Mouse (Mus musculus) kidney, postnatal 25 days (tissue): ENCODE measurements around the gene Sst.
A peak's percentile ranks its signal among the peaks of the same experiment; 100 is the strongest.
"Not testable (repeated sequence)": the region's sequence is repeated elsewhere in the genome, so short reads cannot be mapped to it uniquely, and the experiment has no call there.

Experiments
- DNase-seq, 2 experiments: peaks; one replicate each; pipeline ENCODE4 v3.0.0; 2021; ENCODE audit warnings: mixed read lengths in 2 of 2

Gene Sst

DNA sequence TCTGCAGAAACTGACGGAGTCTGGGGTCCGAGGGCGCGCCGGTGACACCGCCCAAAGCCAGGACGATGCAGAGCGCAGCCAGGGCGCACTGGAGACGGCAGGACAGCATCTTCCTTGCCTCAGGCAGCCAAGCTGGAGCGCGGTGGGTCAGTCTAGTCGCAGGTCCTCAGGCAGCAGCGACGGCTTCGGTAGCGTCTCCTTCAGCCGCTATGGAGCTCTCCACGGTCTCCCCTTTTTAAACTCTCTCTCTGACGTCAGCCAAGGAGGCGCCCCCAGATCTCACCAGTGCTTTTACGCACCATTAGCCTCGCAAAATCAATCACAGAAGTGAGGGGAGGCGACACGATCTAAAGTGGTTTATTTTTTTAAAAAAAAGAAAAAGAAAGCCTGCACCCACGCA lies at the start of gene Sst:
Gene Sst, minus strand, starts transcription at position 323 of the 400 bp plus-strand sequence.
- no peak for DNase-seq

DNA sequence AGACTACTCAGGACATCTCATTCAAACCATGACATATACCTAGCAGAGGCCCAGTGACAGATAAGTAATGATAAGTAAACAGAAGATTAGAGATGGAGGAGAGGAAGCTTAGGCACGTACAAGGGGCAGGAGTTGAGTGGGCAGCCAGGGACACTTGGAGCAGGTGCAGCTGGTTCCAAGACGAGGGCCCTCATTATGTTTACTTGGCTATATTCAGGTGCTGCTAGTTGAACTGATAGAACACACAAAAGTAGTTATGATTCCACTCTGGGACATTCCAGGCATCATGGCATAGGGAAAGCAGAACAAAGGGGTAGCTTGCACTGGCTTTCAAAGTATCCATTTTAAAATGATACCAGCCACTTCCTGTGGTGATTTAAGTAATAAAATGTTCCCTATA lies 43.6 kb upstream of the Sst start:
- no peak for DNase-seq

DNA sequence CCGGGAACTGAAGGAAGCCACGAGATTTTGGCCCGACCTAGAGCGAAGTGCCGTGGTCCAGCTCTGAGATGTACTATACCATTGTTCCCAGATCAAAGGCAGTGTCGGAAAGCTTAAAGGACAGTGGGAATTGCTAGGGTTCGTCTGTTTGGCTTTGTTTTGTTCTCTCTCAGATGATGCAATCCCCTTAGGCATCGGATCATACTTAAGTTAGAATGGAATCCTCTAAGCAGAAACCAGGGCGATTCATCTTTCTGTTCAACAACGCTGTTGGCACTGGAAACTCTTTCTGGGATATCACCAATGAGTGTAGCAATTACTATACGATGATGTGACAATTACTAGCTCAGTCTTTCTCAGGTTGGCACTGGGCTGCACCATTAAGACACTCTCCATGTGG lies 41.5 kb upstream of the Sst start, which contains the start of gene Rtp2:
Gene Rtp2, minus strand, starts transcription at position 101 of the 400 bp plus-strand sequence.
- DNase-seq: no peak

DNA sequence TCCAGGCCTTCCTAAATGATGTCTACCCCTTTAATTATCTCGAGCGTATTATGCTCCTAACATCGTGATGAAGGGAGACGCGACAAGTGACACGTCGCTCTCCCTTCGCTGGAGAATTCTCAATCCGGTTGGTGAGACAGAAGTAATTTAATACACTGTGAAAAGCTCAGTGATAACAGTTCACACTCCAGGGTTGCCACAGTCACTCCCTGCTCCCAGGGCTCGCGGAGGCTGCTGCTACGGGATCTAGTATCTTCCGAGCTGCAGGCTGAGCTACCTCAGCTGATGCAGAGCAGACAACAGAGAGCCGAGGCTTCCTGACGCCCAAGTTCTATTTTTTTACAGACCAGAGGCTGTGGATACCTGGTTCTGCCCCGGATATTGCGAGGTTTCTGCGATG lies 40.5 kb upstream of the Sst start:
- no peak for DNase-seq

DNA sequence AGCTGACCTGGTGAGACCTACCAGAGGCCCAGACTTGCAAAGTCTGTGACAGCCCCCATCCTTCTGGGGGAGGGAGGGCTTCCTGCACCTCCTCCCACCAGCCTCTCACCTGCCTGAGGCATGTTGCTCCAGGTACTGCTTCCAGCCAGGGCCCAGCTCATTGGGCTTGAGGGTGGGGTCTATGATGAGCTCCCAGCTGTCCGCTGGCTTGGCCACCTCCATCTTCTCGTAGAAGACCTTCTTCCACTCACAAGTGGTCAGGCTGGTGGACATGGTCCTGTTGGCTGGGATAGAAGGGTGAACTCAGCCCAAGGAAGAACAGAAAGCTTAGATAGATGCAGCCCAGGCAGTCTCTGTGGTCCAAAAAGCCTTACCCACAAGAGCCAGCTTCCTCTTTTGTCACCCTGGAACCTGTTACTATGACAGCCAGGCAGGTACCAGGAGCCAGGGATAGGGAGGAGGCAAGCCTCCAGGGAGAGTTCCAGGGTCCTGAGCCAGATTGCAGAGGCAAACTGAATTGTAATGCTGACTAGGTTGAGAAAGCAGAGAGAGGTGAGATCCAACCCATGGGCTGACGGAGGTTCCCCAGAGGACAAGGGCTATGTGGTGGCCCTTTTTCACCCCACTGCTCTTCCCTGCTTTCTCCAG lies 39.8 kb upstream of the Sst start:
- no peak for DNase-seq

DNA sequence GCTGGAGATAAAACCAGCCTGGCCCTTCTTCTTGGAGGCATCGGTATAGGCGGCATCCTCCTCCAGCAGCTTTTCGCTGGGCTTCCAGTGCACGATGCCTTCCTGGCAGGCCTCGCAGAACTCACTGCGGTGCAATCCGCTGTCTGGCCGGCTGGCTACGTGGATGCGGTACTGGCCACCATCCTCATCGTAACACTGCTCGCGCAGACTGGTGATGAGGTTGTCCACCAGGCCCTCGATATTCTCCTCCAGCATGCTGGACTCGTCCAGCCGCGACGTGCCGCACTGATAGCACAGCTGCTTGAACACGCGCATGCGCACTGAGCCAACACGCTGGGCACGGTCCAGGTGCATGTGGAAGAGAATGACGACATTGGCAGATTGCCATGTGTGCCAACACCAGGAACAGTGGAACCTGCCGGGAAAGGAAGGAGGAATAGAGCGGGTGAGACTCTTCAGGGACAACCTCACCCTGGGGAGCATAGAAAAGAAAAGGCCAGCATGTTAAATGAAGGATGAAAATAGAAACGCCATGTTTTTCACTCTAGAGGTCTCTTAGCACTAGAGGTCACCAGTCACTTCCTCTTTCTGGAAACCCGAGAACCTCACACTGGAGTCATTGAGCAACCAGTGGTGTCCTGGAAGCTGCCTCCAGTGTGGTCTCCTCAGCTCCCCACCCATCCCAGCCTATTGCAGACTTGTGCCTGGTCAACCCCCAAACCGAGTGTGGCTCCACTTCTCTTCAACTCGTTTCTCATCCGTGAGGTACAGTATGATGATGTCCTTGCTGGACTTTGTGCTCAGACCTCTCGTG lies 36.8 kb upstream of the Sst start:
- peak in 1 of 2 experiments; percentile 41 for DNase-seq

DNA sequence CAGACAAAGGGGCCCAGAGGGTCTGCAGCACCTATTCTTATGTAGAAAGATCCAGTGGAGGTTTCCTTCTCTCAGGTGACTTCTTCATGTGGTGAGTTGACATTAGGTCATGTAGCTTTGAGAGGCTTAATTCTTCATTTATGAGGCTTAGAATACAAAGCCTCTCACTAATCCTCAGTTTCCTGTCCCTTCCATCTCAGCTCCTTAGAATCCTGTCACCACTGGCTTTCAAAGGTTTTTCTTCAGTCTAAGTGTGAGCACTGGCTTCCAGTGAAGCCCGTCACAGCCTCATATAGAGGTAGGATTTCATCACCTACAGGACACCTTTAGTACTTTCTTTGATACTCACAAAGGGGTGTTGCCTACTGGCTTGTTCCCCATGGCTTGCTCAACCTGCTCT lies 32.1 kb upstream of the Sst start:
- no peak for DNase-seq

DNA sequence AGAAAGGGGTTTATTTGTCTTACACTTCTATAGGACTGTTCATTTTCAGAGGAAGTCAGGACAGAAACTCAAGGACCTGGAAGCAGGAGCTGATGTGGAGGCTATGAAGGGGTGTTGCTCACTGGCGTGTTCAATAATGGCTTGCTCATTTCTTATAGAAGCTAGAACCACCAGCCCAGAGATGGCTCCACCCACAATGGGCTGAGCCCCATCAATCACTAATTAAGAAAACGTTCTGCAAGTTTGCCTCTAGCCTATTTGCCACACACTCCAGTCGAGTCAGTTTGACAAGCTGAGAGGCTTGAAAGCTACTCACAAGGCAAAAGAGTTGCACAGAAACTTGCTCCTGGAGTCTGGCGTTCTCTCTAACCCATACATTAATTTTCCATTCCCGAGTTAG lies 30.9 kb upstream of the Sst start:
- no peak for DNase-seq

DNA sequence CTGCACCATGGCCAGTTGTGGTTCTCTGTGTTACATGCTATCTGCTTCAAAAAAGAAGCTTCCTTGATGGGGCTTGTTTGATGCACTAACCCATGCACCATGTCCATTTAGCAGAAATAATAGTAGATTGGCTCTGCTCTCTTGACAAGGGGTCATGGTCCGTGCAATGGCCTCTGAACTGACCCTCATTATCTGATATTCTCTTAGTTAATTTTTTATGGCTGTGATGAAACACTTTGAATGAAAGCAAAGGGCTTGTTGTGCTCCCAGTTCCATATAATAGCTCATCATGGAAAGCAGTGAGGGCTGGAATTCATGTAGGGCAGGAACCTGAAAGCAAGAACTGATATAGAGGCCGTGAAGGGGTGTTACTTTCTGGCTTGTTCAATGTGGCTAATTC lies 28.7 kb upstream of the Sst start:
- no peak for DNase-seq

DNA sequence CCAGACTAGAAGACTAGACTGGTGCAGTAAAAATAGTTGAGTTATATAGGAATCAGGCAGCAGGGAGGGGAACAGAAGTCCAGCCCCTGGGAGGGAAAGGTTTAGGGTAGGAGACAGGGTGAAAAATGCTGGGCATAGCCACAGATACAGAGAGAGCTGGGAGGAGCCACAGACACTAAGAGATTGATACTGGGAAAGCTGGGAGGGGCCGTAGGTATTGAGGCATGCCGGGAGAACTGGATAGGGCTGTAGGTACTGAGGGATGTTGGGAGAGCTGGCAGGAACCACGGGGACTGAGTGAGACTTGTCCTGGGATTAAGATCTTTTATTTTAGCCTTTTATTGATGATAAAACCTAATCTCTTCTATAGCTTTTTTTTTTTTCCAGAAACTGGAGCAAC lies 22.6 kb upstream of the Sst start:
- DNase-seq: no peak

DNA sequence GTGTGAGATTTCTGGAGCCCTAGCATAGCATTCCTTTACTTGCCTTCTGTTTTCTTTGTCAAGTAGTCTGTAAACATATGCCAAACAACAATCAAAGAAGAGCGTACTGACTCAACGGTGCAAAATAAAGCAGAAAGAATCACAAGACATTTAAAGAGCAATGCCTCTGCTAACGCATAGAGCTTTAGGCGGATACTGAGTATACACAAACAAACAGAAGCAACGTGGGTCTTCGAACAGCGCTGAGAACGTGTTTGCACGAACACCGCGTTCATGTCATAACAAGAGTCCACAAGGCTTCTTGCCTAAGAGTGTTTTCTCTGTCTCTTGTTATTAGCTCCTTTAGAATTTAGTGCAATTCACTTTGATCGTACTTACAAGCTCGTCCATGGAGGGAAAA lies 22.0 kb upstream of the Sst start:
- no peak for DNase-seq

DNA sequence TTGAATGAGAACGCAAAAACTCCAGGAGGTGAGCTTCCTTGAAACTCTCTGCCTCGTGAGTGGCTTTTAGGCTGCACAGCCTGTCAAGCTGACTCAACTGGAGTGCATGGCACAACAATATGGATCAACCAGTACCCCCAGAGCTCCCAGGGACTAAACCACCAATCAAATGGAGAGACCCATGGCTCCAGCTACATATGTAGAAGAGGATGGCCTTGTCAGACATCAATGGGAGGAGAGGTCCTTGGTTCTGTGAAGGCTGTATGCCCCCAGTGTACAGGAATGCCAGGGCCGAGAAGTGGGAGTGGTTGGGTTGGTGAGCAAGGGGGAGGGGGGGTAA lies 18.2 kb upstream of the Sst start:
- not testable (repeated sequence) for DNase-seq

DNA sequence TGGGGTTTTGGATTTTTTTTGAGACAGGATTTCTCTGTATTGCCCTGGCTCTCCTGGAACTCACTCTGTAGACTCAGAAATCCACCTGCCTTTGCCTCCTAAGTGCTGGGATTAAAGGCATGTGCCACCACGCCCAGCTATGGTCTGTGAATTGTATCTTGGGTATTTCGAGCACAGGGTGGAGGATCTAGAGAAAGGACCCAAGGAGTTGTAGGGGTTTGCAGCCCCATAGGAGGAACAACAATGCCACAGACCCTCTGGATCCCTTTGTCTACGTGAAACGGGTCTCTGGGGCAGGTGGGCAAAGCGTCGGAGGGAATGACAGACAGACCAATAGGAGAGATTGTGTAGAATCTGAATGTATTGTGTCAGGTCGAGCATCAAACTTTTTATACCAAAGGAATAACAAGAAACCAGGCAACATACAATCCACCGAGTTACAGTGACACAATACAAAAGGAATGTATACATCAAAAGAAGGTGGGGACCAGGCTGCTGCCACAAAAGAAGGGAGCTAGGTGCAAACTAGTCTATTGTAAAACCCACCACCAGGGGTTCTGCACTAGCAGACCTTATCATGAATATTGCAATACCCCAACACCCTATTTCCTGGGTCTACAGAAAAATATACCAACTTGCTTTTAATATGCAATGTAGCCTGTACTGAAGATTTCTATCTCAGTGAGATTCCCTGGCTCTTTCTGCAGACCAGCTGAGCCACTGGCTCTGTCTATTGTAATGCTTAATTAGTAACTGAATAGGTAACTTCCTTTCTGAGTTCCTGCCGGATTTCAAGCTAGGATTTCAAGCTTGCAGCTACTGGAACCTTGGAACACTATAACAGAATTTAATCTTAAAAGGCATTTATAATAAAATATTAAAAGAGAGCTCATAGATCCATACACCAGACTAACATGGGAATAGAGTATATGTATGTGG lies 17.6 kb upstream of the Sst start:
- DNase-seq: not testable (repeated sequence)

DNA sequence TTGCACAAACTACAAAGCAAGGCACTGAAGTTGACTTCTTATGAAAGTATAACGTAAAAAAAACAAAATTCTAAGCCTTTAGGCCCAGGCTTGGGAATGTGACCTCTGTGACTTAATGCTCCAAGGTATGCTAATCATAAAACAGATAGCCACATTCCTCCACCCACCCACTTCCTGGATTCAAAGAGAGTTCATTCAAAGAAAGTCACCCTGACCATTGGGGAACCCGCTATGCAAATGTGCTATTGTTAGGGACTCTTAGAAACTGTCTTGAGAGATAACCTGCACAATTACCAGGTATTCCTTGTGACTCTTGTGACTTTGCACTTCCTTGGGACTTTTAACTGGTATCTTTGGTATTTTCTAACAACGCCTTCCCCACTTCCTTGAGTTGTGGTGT lies 15.8 kb upstream of the Sst start:
- DNase-seq: not testable (repeated sequence)

DNA sequence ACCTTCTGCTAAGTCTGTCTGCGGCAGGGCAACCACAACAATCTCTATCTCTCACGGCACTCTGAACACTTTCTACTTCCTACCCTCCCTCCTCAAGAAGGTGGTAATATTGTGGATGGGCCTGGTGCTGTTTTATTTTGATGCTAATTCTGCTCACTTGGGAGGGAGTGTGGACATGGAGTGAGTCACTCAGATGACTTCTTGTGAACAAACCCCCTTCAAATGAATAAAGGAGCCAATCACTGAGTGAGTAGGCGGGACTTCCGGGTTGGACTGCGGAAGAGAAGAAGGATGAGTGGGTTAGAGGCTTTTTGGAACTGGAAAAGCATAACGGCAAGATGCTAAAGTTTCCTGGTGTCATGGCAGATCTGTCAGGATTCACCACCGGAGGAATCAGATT lies 10.7 kb upstream of the Sst start:
- DNase-seq: no peak

DNA sequence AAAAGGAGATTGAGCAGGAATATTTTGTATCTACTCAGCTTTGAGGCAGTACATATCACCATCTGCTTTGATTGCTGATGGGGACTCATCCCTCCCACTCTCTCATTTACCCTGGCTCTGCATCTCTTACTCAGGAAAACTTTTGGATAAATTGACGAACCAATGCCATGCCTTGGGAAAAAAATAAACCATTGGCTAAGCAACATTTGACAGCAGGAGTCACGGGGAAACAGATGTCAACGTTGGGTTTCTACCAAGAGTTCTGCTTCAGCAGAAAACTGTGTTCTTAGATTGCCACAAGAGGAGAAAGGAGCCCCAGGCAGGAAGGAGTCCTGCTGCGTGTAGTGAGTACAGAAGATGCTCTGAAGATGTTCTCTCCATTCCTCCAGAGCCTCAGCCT lies 9.3 kb upstream of the Sst start:
- no peak for DNase-seq

DNA sequence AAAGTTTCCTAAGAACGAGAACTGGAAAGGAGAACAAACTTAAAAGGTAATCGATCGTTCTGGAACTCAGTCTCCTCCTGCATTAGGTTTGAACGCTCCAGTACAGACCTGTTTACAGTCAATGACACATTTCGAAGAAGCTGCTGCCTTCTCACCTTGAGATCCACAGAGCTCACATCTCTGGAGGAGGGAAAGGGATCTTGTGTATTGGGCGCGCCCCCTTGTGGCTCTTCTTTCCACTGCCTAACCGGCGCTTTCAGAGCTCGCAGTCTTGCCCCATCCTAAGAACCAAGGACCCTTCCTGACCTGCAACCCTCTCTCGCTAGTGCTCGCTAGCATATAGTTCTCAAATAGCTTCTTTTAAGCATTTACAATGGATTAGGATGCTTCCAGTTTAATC lies 8.1 kb upstream of the Sst start:
- DNase-seq: peak; percentile 79 to 90

DNA sequence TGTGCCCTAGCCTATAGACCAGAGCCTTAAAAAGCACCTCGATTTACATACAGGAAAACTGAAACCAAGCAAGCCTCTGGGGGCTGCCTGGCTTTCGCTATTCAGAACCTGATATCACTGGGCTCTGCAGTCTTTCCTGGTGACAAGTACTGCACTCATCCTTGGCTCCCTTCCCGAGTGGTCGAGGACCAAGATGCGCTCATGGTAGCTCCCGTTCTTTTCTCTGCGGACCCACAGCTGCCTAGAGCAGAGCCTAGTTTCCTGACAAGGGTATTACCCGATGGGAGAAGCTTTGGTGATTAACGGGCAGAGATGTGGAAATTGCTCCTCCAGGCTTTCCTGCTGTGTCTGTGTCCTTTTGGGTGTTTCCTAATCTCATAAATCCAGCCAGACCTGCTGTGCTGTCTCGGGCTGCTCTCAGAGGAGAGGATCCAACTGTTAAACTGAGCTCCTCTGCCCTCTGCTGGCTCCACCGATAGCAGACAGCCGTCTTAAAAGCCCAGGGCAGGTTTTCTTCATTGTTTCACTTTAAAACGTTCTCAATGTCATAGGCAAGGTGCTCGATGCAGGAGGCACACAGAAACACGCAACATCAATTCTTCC lies 7.3 kb upstream of the Sst start:
- peak; percentile 75 to 80 for DNase-seq

DNA sequence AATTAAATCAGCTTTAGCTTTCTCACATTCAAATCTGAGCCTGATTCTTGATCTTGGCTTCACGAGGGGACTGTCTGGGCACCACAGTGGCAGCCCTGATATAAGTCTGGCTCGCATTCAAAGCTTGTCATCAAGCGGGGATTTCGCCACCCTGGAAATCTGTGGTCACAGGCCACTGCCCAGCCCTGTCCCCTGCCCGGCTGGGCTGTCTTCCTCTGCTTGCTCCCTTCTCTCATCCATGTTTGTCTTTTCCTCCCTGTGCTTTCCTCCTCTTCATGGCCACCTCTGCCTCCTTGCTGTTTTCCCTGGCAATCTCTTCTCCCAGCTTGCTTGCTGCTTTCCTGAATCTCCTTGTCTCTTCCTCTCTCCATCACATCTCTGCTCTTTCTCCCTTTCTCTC lies 6.7 kb upstream of the Sst start:
- no peak for DNase-seq

DNA sequence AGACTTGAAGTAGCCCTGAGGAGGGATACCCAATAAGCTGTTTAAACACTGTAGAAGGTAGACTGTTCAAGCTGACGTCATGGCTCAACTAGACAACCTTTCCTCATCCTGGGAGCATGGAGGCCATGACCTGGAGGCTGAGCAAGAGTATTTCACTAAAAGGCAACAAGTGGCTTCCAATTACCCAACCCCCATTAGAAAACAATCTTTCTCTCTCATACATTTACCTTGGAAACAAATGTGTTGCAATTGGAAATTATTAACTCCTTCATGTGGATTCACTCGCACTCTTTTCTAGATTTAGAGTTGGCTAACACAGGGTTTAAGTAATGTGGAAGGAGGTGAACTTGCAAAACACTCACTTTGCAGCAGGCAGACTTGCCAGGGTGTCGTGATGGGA lies 4.4 kb upstream of the Sst start:
- no peak for DNase-seq

DNA sequence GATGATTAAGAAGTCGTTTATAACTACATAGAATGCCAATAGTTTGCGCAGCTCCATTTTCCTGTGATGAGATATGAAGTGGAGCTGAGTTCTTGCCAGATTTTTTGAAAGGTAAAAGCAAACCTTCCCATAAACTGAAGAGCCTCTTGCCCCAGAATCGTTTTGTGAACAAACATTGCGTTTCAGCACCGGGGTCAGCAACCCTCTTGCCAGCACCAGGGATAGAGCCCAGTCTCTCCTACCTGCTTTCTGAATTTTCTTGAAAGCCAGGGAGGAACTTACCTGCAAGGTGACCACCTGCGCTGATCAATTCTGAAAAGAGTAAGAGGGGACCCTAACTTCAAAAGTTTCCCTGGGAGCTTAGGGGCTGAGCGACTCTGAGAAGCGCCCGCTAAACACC lies 607 bp downstream of the Sst start:
- DNase-seq: no peak

DNA sequence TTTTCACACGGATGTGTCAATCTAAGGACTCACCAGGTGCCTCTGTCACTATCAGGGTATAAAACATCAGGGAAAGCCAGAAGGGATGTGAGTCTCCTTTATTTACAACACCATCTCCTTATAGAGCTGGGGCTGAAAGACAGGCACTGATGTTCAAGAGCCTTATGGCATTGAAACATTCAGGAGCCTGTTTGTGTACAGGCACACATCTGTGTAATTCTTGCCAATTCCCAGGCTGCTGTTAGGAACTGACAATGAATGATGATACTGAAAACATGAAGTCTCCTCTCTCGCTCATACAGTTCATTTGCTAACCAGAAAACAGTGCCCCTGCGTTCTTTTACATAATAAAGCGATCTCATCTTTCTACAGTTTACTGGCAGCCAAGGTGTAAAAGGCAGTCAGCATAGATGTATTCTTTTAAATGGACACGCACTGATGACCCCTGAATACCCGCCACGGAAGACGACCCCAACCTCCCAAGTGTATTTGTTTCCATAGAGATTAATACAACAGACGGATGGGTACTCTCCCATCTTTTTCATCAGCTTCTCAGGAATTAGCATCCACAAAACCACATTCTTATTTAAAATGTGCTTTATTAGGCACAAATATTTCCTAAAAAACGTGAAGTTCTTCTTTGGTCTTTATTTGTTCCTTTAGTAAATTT lies 2.7 kb downstream of the Sst start:
- DNase-seq: no peak

DNA sequence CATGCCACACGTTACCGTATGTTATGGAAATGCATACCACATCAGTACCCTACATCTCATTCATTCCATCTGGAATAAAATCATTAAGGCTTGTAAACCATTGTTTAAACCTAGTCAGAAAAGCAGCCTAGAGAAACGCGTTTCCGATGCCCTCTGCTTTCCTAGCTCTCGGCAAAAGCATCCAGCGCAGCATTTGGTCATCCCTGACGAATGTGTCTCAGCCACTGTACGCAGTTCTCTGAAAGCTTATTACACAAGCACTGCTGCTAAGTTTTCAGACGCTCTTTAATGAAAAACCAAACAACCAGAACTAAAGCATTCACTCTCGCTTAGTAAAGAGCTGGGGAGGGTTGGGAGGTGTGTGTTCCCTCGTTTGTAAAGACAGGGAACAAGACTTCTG lies 5.7 kb downstream of the Sst start:
- no peak for DNase-seq
